Mouse (Mus musculus): Measurements from ENCODE around the gene Smim24.
A peak's percentile ranks its signal among the peaks of the same experiment; 100 is the strongest.

Gene Smim24

DNA sequence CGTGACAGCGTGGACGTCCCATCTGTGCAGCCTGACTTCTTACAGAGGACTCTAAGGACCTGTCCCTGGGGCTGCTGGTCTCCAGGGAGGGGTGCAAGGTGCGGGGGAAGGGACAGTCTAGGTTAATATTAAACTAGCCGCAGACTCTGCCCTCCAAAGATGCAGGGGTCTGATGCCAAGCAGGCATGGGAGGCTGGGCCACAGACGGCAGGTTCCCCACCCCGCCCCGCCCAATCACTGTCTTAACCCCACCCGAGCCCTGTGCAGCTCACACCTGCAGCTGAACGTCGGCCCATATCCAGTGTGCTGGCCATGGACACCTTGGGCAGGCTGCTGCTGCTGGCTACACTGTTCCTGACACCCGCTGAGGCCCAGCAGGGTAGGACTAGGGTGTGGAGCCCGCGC, at the start of gene Smim24:
Gene Smim24, plus strand, starts transcription at position 271 of the 405 bp plus-strand sequence.
- no peak for DNase-seq

DNA sequence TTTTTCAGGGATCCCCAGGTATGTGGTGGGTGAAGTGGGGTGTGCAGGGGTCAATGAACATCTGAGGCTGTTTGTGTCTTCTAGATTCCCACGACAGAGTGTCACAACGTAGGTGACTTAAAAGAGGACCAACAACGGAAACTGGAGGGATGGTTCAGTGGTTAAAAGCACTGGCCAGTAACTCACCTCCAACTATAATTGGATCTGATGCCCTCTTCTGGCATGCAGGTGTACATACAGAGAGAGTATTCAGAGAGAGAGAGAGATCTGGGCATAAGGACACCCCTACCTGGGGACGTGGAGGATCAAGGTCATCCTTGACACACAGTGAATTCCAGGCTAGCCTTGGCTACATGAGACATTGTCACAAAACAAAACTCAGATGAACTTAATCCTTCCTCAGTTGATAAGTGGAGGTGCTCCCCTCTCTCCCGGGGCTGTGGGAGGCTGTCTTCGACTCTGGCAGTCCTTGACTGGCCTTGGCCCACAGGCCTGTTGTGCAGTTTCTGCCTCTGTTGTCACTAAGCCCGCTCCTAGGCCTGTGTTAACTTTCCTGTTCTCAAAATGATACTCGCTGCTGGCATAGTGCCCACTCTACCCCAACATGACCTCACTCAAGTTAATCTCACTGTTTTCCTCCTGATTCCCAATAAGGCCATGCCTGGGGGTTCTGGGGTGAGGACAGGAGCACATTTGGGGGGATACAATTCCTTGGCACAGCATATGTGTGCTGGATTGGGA, 48.3 kb upstream of the Smim24 start:
- DNase-seq = no peak

DNA sequence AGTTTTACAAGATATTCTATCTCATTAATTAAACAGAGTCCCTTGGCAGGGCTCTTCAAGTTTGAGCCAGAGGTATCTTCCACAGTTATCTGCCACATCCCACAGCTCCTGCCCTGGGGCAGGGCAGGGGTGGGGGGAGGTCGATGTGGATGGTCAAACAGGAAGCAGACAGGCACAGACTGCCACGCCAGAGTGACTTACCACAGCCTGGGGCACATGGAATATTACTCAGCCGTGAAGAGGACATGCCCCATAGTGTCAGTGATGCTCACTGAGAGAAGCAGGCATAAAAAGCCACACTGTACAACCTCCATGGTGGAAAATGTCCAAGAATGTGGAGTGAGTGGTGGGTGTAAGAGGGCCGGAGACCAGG, 47.7 kb upstream of the Smim24 start:
- DNase-seq = no peak

DNA sequence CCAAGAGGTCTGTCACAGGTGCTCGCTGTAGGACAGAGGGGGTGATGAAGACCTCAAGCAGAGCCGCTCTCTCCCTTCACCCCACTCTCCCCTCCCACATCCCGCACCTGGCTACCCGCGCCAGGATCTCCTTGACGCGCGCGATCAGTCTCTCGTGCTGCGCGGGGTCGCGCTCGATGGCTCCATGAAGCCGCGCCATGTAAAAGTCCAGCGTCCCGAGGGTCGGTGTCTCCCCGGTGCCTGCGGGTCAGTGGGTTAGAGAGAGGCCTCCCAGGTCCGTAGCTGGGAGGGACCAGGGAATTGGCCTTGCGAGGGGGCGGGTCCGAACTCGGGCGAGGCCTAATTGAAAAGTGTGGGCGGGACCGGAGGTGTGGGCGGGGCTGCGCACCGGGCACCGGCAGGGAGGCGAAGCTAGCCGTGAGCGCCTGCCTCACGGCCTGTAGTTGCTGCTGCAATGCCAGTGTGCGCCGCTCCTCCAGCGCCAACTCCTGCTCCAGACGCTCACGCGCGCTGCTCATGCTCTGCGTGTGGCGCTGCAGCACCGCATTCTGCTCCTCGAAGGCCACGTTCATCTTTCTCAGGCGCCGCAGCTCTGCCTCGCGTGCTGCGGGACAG, 46.3 kb upstream of the Smim24 start:
- DNase-seq = peak; percentile 59

DNA sequence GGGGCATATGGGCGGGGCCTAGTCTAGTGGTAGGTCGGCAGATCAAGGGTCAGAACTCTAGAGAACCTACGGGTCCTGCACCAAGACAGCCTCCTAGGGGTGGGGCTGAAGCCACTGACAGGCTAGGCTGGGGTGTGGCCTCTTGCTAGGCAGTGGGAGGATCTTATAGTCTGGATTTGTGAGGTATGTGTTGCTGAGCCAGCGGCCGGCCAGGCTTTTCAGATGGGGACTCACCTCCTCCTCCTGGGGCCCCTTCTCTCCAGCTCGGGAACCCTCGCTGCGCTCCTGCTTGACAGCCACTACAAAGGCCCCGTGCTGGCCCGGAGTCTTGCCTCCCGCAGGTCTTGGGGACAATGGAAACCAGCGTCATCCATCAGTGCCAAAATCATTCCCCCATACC, 43.7 kb upstream of the Smim24 start:
- no peak for DNase-seq

DNA sequence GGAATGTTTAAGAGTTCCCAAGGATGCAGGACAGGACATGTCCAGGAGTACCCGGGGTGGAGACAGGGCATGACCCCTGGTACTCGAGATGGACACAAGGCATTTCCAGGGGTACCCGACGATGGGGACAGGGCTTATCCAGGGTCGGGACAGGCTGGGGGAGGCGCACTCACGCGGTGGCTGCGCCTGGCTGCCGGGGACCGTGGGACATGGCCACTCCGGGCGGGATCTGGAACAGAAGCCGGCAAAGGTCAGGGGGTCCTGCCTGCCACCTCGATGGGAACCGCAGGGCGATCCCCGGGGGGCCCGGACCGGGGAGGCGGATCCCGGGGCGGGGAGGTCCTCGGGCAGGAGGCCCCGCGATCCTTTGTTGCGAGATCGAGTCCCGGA, 42.9 kb upstream of the Smim24 start:
- DNase-seq = no peak

DNA sequence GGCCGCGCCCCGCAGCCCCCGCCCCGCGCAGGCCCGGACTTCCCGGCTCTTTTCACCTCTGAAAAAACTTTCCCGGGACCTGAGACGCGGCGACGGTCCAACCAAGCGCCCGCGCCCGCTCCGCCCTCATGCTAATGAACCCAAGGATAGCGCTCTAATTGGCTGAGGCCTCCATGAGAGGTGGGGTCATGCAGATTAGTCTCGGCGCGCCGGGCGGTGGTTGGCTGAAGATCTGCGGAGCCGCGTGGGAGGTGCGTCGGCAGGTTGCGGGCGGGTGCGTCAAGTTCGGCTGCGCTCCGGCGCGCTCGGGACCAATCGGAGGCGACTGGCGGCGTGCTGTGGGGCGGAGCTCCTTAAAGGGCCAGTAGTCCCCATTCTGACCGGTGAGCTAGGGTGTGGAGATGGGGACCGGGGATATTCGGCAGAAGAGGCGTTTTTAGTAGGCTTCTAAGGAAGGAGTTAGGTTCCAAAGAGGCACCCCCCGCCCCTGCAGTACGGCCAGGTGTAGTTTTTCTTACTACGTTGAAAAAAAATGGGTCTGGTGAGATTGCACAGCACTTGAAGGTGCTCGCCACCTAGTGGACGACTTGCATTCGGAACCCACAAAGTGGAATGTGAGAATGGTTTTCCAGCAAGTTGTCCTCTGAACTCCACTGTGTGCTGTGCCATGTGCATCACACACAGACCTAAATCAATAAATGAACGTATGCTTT, 42.3 kb upstream of the Smim24 start, which contains the start of gene Hmg20b:
Gene Hmg20b, minus strand, starts transcription at position 130 of the 713 bp plus-strand sequence.
- peak; percentile 100 for DNase-seq

DNA sequence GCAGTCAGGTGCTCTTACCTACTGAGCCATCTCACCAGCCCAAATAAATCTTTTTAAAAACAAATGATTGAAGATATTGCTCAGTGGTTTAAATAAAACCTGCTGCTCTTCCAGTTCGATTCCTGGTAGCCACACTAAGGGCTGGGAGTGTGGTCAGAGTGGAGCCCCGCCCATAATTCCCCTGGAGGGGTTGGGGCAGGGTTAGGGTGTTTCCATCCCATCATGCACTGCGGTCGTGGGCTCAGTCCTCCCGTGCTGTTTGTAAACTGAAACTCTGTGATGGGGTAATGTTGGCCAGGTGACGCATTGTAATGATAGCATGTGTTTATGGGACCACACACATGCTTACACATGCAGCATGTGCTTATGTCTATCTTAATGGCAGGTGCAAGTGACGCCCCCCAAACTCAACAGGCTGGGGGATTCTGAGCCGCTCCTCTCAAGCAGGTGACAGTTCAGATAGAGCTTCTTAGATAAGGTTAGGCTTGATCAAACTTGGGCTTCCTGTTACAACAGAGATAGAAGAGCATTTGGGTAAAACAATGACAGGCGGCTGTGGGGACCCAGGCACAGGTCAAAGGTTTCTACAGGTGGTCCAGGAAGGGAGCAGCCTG, 41.1 kb upstream of the Smim24 start:
- no peak for DNase-seq

DNA sequence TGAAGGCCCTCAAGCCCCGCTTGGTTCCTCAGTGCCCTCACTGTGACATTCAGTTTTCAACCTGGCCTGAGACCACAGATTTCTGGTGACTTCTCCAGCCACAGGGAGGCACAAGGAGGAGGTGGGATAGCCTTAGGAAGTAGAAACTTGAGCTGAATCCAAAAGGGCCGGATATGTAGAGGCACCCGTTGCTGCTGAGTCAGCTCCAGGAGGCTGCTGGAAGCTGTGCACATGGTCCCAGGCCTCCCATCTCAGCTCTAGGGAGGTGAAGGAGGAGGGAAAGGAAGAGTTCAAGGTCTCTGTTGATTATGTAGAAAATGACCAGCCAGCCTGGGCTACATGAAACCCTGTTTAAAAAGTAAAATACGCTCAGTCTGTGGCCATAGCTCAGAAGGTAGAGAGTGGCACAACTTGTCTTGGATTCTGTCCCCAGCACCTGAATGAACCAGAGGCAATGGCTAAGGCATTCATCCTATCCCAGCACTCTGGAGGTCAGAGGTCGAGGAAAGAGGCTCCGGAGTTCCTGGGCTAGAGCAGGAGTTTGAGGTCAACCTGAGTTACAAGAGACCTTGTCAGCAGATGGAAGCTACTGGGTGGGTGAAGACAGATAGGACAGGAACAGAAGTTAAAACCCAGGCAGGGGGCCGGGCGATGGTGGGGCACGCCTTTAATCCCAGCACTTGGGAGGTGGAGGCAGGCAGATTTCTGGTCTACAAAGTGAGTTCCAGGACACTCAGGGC, 37.9 kb upstream of the Smim24 start:
- DNase-seq = no peak

DNA sequence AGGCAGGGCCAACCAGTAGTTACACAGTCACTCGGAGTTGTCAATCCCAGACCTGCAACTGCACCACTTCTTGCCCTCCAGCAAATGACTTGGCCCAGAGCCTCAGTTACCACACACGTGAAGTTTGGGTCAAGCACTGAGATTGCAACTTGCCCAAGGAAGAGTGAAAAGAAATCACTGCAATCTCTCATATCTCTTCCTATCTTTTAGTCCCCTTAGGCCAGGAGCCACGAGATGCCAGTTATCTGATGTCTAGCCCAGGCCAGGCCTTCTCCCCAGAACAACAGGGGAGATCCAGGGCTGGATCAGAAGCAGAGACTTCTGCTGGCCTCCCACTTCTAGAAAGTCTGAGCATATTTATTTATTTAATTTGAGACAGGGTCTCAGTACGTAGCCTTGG, 37.3 kb upstream of the Smim24 start:
- no peak for DNase-seq

DNA sequence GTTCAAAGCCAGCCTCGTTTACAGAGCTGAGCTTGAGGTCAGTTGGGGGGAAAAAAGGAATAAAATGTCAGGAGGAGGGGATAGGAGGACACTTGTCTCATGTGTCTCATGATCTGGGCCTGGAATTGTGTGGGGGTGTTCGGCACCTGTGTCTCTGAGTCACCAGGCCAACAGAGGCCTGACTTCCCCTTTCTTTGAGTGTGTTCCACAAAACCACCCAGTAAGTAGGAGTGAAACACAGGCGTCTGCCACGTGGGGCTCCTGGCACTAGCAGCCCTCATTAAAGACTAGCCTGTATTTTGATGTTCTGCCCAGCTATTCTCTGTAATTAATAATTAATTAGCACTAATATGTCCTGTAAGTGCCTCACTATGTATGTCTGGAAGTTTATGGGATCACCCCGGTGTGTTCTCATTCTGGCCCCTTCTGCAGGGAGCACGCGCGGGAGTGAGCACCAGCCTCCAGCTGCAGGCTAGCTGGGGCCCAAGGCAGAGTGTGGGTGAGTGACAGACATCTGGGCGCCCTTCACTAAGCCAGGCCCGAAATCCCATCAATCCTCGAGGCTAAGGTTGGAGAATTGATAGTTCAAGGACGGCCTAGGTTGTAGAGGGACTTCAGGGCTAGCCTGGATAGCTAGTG, 36.4 kb upstream of the Smim24 start:
- no peak for DNase-seq

DNA sequence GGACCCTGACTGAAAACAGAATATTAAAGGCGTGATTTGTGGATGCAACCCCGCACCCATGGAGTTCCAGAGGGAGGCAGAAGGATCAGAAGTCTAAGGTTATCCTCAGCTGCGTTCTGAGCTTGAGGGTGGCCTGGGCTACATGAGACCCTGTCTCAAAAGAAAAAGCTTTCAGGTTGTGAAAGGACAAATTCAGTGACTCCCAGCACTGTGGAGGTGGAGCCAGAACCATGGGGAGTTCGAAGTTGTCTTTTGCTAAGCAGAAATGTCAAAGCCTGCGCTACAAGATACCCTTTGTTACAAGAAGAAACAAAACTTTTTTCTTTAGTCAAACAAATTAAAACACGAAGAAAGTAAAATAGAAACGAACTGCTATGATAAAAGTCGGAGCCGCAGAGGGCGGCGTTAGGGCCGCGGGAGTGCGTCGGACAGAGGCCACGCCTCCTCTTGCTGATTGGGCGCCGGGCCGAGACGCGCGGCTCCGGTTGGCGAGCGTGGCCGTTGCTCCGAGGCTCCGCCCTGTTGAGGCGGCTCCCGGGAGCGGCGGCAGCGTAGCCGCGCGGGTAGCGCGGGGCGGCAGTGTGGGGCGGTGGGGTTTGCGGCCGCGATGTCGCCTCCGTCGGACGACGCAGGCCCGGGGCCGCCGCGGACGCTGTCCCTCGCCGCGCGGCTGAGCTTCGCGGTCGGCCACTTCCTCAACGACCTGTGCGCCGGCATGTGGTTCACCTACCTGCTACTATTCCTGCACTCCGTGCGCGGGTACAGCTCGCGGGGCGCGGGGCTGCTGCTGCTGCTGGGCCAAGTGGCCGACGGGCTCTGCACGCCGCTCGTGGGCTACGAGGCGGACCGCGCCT, 35.6 kb upstream of the Smim24 start, which contains the start of gene Mfsd12:
Gene Mfsd12, plus strand, starts transcription at position 501 of the 854 bp plus-strand sequence.
- DNase-seq = peak; percentile 93

DNA sequence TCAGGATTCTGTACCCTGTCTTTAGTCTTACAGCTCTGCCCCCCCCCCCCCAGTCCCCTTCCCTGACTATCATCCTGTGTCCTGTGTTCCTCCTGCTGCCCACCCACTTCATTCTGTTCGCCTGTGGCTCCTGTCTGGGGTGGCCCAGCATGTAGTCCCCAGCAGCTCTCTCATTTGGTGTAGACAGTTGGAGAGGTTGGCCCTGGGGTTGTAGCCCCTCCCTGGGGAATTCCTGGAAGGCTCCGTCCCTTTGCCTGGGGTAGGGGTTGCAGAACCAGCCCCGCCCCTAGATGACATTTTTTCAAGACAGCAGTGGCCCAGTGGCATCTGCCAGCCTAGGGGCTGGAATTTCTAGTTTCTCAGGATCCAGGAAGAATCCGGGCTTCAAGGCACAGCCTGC, 34.6 kb upstream of the Smim24 start:
- DNase-seq = no peak

DNA sequence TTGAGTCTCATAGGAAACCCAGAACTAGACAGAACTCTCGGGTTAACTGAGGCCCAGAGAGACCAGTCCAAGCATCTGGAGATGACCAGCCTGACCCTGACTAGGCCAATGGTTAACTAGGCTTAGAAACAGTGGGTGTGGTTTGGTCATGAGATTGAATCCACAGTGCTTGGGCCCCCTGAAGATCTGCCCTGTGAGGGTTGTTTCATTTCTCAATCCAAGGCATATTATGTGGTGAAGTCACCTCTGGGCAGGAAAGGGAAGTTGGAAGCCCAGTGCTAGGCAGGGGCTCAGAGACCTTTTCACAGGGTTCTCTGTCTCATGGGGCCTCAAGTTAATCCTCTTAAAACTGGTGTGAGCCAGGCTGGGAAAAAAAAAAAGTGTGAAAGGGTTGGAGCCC, 34.0 kb upstream of the Smim24 start:
- no peak for DNase-seq

DNA sequence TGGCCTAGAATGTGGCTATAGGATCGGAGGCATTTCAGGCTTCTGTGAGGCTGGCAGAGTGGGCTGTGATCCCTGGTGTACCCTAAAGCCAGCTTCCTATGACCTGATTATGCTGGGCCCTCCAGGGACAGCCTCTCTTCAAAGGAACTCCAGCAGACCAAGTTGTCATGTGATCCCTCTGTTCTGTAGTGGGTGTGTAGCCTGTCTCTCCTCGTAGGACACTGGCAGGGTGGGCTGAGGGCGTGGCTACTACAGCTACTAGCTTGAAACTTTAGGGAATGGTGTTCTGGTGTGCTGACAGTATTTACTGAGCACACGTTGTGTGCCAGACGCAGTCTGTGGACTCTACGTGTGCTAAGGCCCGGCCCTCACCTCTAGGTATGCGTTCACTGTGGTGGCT, 32.1 kb upstream of the Smim24 start:
- no peak for DNase-seq

DNA sequence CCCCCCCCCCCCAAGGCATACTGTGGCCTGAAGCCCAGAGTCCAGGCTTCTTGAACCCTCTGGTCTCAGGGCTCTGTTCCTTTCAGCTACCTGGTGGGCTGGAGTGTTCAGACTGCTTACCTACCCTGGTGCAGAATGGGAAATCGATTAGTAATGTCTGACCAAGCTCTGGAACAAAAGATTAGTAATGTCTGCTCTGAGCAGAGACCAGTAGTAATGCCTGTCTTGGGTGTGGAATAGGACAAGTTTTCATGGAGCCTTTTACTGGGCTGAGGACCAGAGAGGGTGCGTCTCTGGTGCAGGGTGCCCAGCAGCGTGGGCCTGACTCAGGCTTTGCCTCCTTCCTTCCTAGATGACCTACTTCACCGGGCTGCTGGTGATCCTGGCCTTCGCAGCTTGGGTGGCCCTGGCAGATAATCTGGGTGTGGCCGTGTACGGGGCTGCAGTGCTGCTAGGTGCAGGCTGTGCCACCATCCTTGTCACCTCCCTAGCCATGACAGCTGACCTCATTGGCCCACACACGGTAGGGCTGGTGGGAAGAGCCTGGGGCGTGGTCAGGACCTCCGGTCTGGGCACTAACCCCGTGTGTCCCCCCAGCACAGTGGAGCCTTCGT, 30.4 kb upstream of the Smim24 start:
- no peak for DNase-seq

DNA sequence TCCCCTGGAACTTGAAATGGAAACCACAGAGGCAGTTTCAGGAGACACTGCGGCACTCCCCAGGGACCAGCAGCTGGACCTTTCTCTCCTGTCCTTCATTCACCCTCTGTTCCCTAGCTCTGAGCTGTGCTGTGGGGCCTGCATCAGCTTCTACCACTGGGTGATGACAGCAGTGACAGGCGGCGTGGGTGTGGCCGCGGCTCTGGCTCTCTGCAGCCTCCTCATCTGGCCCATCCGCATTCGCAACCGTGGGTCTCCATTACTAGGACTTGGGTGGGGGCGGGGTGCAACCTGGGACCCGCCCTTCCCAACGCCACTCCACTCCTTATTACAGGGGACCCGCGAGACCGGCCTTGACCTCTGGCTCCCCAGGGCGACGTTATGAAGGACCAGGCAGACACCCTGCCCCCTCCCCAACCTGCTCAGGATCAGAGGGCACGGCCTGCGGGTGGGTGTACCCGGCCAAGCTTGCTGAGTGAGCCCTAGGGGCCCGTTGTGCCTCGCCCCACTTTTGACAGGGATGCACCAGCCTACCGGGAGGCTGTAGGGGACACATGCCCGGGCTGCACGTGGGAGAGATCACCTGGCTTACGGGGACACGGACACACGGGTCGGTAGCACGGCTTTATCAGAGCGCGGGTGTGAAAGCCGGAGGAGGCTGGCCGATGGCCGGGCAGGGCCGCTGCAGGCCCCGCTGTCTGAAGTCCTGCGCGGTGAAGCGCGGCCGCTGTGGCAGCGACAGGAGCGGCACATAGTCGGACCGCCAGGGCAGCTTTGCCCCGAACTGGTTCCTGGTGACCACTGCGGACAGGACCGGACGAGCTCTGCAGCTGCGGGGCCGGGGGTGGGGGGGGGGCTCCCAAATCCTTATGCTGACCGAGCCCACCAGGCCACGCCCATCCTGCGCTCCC, 29.2 kb upstream of the Smim24 start:
- no peak for DNase-seq

DNA sequence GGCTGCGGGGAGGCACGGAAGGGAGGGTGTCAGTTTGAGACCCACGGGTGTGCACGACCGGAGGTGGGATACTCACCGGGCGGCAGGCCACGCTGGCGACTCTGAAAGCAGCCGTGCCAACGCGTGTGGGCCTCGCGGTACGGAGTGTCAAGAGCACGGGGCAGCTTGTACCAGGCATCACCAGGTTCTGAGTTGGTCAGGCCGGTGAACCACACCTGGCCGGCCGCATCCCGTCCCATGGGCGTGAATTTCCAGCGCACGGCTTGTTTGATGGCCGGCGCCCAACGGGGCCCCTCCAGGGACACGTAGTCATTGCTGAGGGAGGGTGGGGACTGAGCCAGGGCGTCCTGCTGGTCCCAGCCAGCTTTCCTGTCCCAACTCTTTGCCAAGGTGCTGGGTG, 28.2 kb upstream of the Smim24 start:
- DNase-seq = no peak

DNA sequence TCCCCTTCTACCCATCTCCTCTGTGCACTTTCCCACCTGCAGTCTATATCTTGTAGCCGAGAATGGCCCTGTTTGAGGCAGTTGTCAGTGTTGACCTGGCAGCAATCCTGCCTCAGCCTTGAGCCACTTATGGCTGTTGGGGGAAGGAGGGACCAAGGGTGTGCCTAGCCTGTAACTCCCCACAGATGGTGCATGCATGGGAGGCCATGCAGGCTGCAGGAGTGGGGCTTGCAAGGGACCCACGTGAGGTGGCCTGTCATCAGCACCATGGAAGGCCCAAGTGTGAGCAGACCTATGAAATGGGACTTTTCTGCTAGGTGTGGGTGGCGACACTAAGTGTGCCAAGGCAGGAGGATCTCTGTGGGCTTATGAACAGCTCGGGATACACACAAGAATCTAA, 27.8 kb upstream of the Smim24 start:
- peak; percentile 54 for DNase-seq

Data from right cerebral cortex, postnatal 25 days (tissue).